Mouse (Mus musculus) heart, embryonic 16.5 days (tissue): ENCODE measurements around the gene Tuba8. TPM values are rescaled to one million over a fixed set of nuclear protein-coding genes. Genes with fewer than 3 reads are reported as not detected.

Experiments
- ATAC-seq: fragments of 200-750 bp; cut with Nextera tagmentation; replicated peaks from 2 replicates; pipeline ENCODE4 v1.8.0; 2017; ENCODE audit warnings: moderate number of reproducible peaks; ENCODE audit not compliant: insufficient read depth, low FRiP score; ENCODE audit errors: extremely low read depth
- H3K27ac ChIP-seq: fragments of 300-500 bp; sonication (generic); 2 replicates; pipeline ENCODE4 v1.5.1; 2014; ENCODE audit warnings: mild to moderate bottlenecking, low read length, control low read depth, moderate library complexity
- H3K27me3 ChIP-seq: fragments of 300-500 bp; sonication (generic); 2 replicates; pipeline ENCODE4 v1.6.1; 2014; ENCODE audit warnings: low read length, mixed read lengths; ENCODE audit not compliant: control insufficient read depth, insufficient read depth
- H3K36me3 ChIP-seq: fragments of 300-500 bp; sonication (generic); 2 replicates; pipeline ENCODE4 v1.6.1; 2014; ENCODE audit not compliant: control insufficient read depth, insufficient read depth
- H3K4me1 ChIP-seq: fragments of 300-500 bp; sonication (generic); 2 replicates; pipeline ENCODE4 v1.6.1; 2014; ENCODE audit warnings: low read length, mixed read lengths; ENCODE audit not compliant: control insufficient read depth, insufficient read depth
- H3K4me2 ChIP-seq: fragments of 300-500 bp; sonication (generic); 2 replicates; pipeline ENCODE4 v1.6.1; 2014; ENCODE audit warnings: low read depth, mild to moderate bottlenecking, control low read depth, low read length
- H3K4me3 ChIP-seq: fragments of 300-500 bp; sonication (generic); 2 replicates; pipeline ENCODE4 v1.5.1; 2014; ENCODE audit warnings: mild to moderate bottlenecking, control low read depth, low read length
- H3K9ac ChIP-seq: fragments of 300-500 bp; sonication (generic); 2 replicates; pipeline ENCODE4 v1.6.1; 2014; ENCODE audit warnings: low read length, control low read depth
- H3K9me3 ChIP-seq: fragments of 300-500 bp; sonication (generic); replicated peaks from 2 replicates; pipeline ENCODE4 v1.6.1; 2016; ENCODE audit warnings: low read length; ENCODE audit not compliant: control insufficient read depth
- WGBS: fragments of 180-500 bp; shearing (Covaris S2); extraction: QIAGEN DNeasy Blood & Tissue Kit; methylation state at CpG from one replicate; pipeline ENCODE4 v1.1.7; 2014; 5-methylcytosine and 5-hydroxymethylcytosine counted together
- polyA plus RNA-seq: library from polyadenylated mRNA; unstranded; fragments of >200 nt; fragmentation: Nextera tagmentation; extraction: Ambion mirVana; gene quantifications from 2 replicates; pipeline ENCODE4 v1.2.1, GENCODE M21; 2015

Gene Tuba8
- polyA plus RNA-seq, 1 experiment from 2014 or later: 1.2 TPM

GRCm38 (mm10) chr6:121236386-121236785 is 25.9 kb downstream of the Tuba8 start:
- WGBS: 74% methylated on average over 2 of the region's 2 CpGs
- Histone ChIP-seq H3K9me3 (no peaks in the 10 kb centered on the region), H3K36me3 (no peaks in the 10 kb centered on the region), H3K4me3 (no peak overlapping the region), H3K27me3 (no peaks in the 10 kb centered on the region), H3K4me1 (no peaks in the 10 kb centered on the region), H3K9ac (no peak overlapping the region), H3K4me2 (no peak overlapping the region), H3K27ac (no peak overlapping the region)
- ATAC-seq: no peak

- no peak overlapping the region for H3K27ac ChIP-seq
- H3K4me2 ChIP-seq: no peak overlapping the region
- H3K9ac ChIP-seq: no peak overlapping the region
- H3K9me3 ChIP-seq: no peaks in the 10 kb centered on the region
- no peaks in the 10 kb centered on the region for H3K27me3 ChIP-seq
- 87% methylated on average over 4 of the region's 4 CpGs for WGBS
- H3K4me3 ChIP-seq: no peak overlapping the region
- no peaks in the 10 kb centered on the region for H3K36me3 ChIP-seq
- ATAC-seq: no peak
- no peaks in the 10 kb centered on the region for H3K4me1 ChIP-seq
These were observed 27.7 kb downstream of the Tuba8 start for GRCm38 (mm10) chr6:121238209-121238608.

GRCm38 (mm10) chr6:121241780-121242179 is 31.3 kb downstream of the Tuba8 start:
- Histone ChIP-seq H3K4me1 (peaks cover 4% of the 10 kb centered on the region; the same call in 1 of the 2 replicates), H3K9ac (no peak overlapping the region), H3K4me2 (no peak overlapping the region), H3K27me3 (0 out of 2 replicates have a peak, but pooled peaks cover 5% of the 10 kb centered on the region), H3K27ac (no peak overlapping the region), H3K9me3 (no peaks in the 10 kb centered on the region), H3K4me3 (no peak overlapping the region), H3K36me3 (no peaks in the 10 kb centered on the region)
- WGBS: 70% methylated on average over 2 of the region's 2 CpGs
- ATAC-seq: no peak

GRCm38 (mm10) chr6:121243161-121243560 is 32.7 kb downstream of the Tuba8 start:
- no peak for ATAC-seq
- Histone ChIP-seq H3K36me3 (no peaks in the 10 kb centered on the region), H3K9me3 (no peaks in the 10 kb centered on the region), H3K4me3 (no peak overlapping the region), H3K9ac (no peak overlapping the region), H3K4me1 (peaks cover 4% of the 10 kb centered on the region; the same call in 1 of the 2 replicates), H3K4me2 (no peak overlapping the region), H3K27me3 (0 out of 2 replicates have a peak, but pooled peaks cover 5% of the 10 kb centered on the region), H3K27ac (no peak overlapping the region)
- 28% methylated on average over 10 of the region's 10 CpGs for WGBS

GRCm38 (mm10) chr6:121245127-121246036 is 34.9 kb downstream of the Tuba8 start, which contains the start of gene Usp18:
Gene Usp18 (plus strand): TSS chr6:121245906.
- Histone ChIP-seq H3K36me3 (no peaks in the 10 kb centered on the region), H3K27ac (peak within 1 kb of the TSS; percentile 17; the same call in 1 of the 2 replicates), H3K4me2 (peak within 1 kb of the TSS; percentile 86), H3K27me3 (0 out of 2 replicates have a peak, but pooled peaks cover 5% of the 10 kb centered on the region), H3K9me3 (no peaks in the 10 kb centered on the region), H3K9ac (peak within 1 kb of the TSS; percentile 63), H3K4me3 (peak within 1 kb of the TSS; percentile 75), H3K4me1 (peaks cover 4% of the 10 kb centered on the region; the same call in 1 of the 2 replicates)
- peak; percentile 92 for ATAC-seq
- WGBS: 4% methylated on average over 35 of the region's 35 CpGs

GRCm38 (mm10) chr6:121246037-121246361 is 35.5 kb downstream of the Tuba8 start:
- ATAC-seq: 0 out of 2 replicates have a peak, but pooled peaks have one; percentile 19
- H3K9ac ChIP-seq: peak overlapping the region; percentile 63
- H3K4me2 ChIP-seq: peak overlapping the region; percentile 86
- H3K36me3 ChIP-seq: no peaks in the 10 kb centered on the region
- peaks cover 4% of the 10 kb centered on the region; the same call in 1 of the 2 replicates for H3K4me1 ChIP-seq
- H3K4me3 ChIP-seq: peak overlapping the region; percentile 75
- WGBS: 13% methylated on average over 4 of the region's 4 CpGs
- no peaks in the 10 kb centered on the region for H3K9me3 ChIP-seq
- no peak overlapping the region; the same call in 1 of the 2 replicates for H3K27ac ChIP-seq
- 0 out of 2 replicates have a peak, but pooled peaks cover 5% of the 10 kb centered on the region for H3K27me3 ChIP-seq

GRCm38 (mm10) chr6:121250406-121250805 is 39.9 kb downstream of the Tuba8 start:
- Histone ChIP-seq H3K36me3 (no peaks in the 10 kb centered on the region), H3K9me3 (no peaks in the 10 kb centered on the region), H3K4me2 (no peak overlapping the region), H3K27me3 (no peaks in the 10 kb centered on the region), H3K4me1 (no peaks in the 10 kb centered on the region), H3K27ac (no peak overlapping the region), H3K4me3 (no peak overlapping the region), H3K9ac (no peak overlapping the region)
- WGBS: 86% methylated on average over 1 of the region's 1 CpGs
- ATAC-seq: no peak

GRCm38 (mm10) chr6:121251256-121251655 is 40.8 kb downstream of the Tuba8 start:
- Histone ChIP-seq H3K9ac (no peak overlapping the region), H3K36me3 (no peaks in the 10 kb centered on the region), H3K9me3 (no peaks in the 10 kb centered on the region), H3K27ac (no peak overlapping the region), H3K4me3 (no peak overlapping the region), H3K27me3 (no peaks in the 10 kb centered on the region), H3K4me1 (no peaks in the 10 kb centered on the region), H3K4me2 (no peak overlapping the region)
- 47% methylated on average over 5 of the region's 5 CpGs for WGBS
- ATAC-seq: no peak

GRCm38 (mm10) chr6:121260548-121260947 is 50.1 kb downstream of the Tuba8 start:
- H3K4me1 ChIP-seq: no peaks in the 10 kb centered on the region
- 23% methylated on average over 9 of the region's 9 CpGs for WGBS
- no peaks in the 10 kb centered on the region for H3K27me3 ChIP-seq
- peaks cover 4% of the 10 kb centered on the region for H3K9me3 ChIP-seq
- ATAC-seq: peak; percentile 37; the same call in 1 of the 2 replicates
- H3K9ac ChIP-seq: no peak overlapping the region
- no peak overlapping the region for H3K27ac ChIP-seq
- no peak overlapping the region for H3K4me2 ChIP-seq
- no peaks in the 10 kb centered on the region for H3K36me3 ChIP-seq
- H3K4me3 ChIP-seq: no peak overlapping the region
